Mouse (Mus musculus): Measurements from ENCODE around the gene Rnf212b.
A peak's percentile ranks its signal among the peaks of the same experiment; 100 is the strongest.
"Not testable (repeated sequence)": the region's sequence is repeated elsewhere in the genome, so short reads cannot be mapped to it uniquely, and the experiment has no call there.

Gene Rnf212b

GRCm38 (mm10) chr14:54813991-54814390 is at the start of gene Rnf212b:
Gene Rnf212b (plus strand): TSS chr14:54814141.
- no peak for DNase-seq

DNA sequence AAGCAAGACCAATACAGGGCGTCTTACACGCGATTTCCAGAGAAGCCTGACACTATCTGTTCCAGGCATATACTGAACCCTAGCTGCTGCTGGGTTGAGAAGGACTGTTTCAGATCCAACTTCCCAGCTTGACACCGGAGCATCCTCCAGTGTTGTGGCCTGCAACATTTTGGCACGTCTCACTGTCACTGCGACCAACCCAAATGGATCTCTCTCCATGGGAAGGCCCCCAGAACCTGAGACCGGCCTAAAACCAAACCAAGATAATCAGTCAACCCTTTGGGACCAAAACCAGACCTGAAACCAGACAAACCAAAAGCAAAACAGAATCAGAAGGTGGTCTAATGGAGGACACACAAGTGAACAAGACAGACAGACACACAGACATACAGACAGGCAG is 47.0 kb upstream of the Rnf212b start:
- DNase-seq: not testable (repeated sequence)

GRCm38 (mm10) chr14:54768314-54769067 is 45.5 kb upstream of the Rnf212b start:
- DNase-seq: no peak

- DNase-seq: no peak
These were observed 44.9 kb upstream of the Rnf212b start for GRCm38 (mm10) chr14:54769068-54769425.

DNA sequence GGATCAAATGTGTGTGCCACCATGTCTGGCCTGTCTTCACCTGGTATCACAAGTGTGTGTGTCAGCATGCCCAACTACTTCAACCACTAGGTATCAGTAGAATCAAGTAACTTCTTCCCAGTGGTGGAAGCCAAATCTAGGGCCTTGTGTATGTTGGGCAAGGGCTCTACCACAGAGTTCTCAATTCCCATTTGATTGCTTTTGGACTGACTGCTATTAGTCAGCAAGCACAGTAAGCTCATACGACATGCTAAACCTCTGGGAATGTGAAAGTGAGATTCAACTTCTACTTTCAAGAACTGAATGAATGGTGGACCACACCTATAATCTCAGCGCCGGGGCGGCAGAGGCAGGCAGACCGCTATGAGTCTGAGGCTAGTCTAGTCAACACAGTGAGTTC is 43.6 kb upstream of the Rnf212b start:
- DNase-seq: no peak

DNA sequence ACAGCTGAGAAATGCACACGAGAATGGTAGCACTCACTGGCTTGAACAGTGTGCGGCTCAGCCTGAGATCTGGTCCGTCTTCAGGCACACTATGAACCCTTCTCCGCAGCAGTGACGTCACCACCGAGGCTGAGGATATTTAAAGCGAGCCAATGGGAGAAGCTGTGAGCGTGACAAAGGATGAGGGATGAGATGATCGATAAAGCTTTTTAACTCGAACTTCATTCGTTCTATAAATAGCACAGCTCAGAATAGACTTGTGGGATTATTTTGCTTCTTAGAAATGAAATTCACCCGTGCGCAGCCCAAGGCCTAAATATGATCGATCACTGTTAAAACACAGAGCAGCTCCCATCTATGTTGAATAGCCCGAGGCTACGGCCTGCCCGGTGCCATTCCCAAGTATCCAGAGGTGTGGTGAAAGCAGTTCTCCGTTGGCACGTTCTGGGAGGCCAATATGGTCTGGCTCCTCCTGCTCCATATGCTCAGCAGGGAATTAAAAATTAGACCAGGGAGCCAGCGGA is 41.5 kb upstream of the Rnf212b start:
- peak; percentile 54 for DNase-seq

GRCm38 (mm10) chr14:54775534-54776041 is 38.4 kb upstream of the Rnf212b start:
- no peak for DNase-seq

DNA sequence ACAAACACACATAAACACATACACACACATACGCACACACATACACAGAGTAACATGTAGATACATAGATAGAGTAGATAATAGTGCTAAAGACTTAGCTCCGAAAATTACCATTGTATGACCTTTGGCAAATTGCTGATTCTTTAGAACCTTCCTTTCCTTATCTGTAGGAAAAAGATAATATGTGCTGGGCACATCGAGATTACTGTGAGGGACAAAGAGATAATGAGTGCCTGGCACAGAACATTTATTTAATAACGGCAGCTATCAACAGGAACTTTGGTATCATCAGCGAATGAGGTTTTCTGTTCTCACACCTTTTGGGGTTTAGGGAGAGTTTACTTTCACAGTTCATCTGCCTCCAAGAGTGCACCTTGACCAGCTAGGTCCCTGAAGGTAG is 37.2 kb upstream of the Rnf212b start:
- DNase-seq: no peak

DNA sequence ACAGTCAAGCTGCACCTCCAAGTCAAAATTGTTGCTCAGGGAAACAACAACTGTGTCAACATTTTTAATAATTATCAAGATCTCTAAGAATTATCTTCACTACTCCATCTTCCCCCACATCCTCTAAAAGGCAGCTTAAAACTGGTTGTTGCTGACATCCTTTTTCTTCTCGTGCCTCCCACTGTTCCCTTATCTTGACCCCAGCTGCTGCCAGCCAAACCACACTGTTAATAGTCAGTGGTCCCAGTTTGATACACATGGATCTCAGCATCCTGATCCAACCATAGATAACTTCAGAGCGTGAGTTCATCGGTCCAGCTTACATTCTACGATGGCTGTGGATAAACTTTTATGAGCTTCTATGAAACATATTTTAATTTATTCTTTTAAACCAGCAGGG is 36.0 kb upstream of the Rnf212b start:
- no peak for DNase-seq

DNA sequence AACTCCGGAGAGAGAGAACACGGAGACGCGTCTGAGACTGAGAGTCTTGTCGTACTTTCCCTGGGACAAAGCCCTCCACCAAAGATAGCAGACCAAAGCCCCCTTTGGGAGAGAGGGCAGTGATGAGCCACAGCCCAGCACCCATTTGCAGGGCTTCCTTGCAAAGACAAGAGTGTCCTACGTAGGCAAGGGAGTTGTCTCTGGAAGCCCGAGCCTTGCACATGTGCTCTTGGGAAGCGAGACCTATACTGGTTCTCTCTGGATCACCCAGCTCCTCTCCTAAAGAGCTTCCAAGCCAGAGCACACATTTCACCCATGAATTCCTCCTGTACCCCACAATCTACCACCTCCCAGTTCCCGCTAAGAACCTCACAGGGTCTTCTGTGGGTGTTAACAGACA is 33.9 kb upstream of the Rnf212b start:
- DNase-seq: no peak

DNA sequence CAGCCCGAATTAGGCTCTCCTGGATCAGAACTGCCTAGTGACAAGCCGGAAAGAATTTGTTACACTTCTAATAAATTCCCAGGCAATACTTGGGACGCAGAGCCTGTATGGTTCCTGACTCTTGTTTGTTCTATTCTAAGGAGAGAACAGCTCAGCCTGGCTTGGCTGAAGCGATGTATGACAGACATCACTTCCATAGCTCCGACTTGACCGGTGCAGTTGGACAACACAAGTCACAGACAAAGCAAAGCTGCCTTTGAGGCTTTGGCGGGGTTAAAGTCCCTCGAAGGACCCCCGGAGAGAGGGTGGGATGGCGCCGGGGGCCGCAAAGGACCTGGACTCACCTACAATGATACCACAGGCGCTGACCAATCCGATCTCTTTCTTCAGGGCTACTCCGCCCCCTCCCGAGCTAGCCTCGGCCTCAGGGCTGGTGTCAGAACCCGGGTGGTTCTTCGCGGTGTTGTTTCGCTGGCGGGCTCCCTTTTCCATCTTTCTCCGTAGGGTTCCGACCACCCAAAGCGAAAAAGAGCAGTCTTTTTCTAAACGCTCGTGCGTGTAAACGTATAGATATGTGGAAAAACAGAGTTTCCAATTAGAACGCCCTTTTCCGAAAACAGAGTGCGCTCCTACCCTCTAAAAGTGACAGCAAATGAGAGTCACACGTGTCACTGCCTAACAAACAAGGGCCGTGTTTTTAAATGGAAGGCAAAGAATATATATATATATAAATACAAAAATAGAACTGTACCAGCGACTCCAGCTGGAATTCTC is 32.9 kb upstream of the Rnf212b start:
- DNase-seq: peak; percentile 81

- peak; percentile 84 for DNase-seq
These were observed 32.2 kb upstream of the Rnf212b start, which contains the start of gene Slc7a8 for GRCm38 (mm10) chr14:54781610-54782365. Gene Slc7a8 (minus strand): TSS chr14:54781946.

DNA sequence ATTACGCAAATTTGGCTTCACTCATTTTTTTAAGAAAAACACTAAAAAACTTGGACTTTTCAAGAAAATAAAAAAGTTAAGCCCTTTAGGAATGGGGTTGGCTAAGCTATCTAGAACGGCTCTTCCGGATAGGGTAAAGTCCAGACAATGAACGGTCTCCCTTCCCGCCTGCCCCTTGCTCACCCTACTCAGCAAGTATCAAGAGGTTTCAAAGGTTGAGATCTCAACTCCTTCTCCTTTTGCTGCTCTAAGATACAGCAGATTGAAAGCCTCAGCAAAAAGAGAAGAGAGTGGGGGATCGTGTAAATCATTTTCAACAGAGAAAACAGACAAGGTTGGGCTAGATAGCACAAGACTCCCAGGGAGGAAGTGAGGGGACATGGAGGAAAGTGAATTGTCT is 31.0 kb upstream of the Rnf212b start:
- DNase-seq: no peak

DNA sequence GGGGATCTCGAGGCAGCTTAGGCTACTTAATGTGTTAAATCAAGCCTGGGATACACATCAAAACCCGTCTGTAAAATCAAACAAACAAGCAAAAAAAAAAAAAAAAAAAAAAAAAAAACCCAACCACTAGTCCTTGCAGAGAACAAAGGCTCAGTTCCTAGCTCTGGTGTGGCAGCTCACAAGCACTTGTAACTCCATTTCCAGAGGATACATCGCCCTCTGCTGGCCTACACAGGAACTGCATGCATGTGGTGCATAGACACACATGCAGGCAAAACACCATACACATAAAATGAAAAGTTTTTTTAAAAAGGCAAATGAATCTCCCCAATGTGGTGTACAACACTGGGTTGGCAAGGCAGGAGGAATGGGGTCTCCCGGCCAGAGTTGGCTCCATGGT is 28.0 kb upstream of the Rnf212b start:
- peak; percentile 68 for DNase-seq

GRCm38 (mm10) chr14:54786489-54786888 is 27.5 kb upstream of the Rnf212b start:
- peak; percentile 27 for DNase-seq

- no peak for DNase-seq
These were observed 26.7 kb upstream of the Rnf212b start for GRCm38 (mm10) chr14:54787226-54787625.

DNA sequence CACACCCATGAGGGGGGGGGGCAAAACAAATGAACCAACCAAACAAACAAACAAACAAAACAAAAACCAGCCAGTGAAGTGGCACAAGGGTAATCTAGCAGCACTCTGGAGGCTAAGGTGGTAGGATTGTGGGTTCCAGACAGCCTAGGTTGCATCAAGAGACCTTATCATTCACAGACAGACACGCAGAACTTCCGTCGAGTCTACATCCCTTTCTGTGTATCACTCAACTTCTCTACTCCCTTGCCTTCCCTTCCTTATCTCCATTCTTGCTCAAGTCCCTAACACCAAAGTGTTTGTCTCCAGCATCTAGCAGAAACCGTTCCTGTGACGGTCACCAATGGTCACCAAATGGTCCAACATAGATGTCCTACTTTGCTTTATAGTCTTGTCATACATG is 25.7 kb upstream of the Rnf212b start:
- DNase-seq: no peak

DNA sequence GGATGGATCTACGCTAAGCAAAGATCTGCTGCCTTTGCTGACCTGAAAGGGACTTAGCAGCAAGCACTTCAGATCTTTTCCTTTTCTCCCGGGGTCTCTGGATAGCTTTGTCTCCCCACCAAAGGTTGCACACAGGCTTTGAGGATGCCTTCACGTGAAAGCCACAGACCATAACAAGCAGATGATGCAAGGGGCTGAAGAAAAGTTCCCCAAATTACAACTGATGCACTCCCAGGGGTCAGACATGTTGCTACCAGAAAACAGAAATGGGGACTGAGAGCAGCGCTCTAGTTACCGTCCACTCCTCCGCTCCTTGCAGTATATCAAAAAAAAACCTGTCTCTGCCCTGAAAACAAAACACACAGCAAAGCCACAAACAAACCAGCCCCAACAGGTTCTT is 21.8 kb upstream of the Rnf212b start:
- no peak for DNase-seq

- no peak for DNase-seq
These were observed 20.6 kb upstream of the Rnf212b start for GRCm38 (mm10) chr14:54793351-54793750.

- no peak for DNase-seq
These were observed 19.8 kb upstream of the Rnf212b start for GRCm38 (mm10) chr14:54793894-54794830.

DNA sequence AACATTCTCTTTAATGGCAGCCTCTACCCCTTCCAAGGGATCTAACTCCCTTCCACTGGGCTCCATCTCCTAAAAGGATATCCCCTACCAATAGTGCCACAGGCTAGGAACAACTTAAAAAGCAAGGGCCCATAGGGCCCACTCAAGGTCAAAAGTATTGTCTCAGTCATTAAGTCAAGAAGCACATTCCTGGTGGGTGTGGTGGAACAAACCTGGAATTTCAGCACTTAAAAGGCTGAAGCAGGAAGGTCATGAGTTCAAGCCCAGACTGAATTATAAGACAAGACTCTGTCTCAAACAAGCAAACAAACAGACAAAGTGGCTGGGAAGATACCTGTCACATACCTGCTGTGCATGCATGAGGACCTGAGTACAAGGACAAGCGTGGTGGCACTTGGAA is 18.0 kb upstream of the Rnf212b start:
- no peak for DNase-seq

GRCm38 (mm10) chr14:54796760-54797159 is 17.2 kb upstream of the Rnf212b start:
- DNase-seq: no peak

All from cerebellum, adult 11 months (tissue).